Mouse (Mus musculus) liver, embryonic 14.5 days (tissue): ENCODE data around the gene Serpine1.

Experiments used
- CTCF ChIP-seq: IDR thresholded peaks from 2 replicates; pipeline ENCODE4 v1.5.1; 2016; ENCODE audit warnings: antibody characterized with exemption, low read depth, control low read depth
- EP300 ChIP-seq: IDR thresholded peaks from 2 replicates; pipeline ENCODE4 v1.6.1; 2016; ENCODE audit warnings: antibody characterized with exemption, low read depth

GRCm38 (mm10) chr5:137110863-137111262 lies 38.8 kb upstream of the Serpine1 start:
- TF ChIP-seq EP300, result no peak
- TF ChIP-seq CTCF, result no peak
